Comparison of ENCODE assay signal across 10 mouse cellular contexts in the genomic region with DNA sequence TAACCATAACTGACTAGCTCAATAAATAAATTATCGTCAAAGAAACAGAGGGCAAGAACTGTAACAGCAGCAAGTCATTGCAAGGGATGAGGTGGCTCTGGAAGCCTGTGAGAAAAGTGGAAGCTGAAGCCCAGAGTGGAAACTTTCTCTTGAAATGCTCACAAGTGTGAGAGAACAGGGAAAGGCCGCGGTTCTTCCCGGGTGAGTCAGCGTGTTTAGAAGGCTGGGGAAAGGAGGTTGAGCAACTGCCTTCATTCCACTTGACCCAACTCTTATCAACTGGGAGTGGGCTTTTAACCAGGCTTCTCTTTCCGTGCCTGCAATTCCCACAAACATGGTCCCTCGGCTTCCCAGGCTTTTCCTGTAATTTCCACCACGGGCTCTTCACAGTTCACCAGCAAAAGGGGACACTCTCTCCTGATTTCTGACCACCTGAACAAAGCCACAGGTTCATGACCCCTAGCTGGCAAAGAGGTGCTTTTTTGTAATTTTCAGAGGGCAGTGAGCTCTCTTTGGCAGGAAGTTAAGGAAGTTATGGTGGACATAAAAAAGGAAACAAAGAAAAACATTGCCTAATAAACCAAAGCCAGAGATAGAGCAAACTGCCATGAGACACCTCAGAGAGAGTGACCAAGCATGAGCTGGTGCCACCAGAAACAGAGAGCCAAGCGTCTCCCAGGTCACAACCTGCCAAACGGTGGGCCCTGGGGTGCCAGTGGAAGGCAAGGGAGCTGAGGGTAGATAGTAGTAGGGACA. TPM values are rescaled to one million over a fixed set of nuclear protein-coding genes. Genes with fewer than 3 reads are reported as not detected.
DNase-seq lines count a peak whose midpoint lies in the region; ATAC-seq and TF ChIP-seq lines count a peak whose summit lies in the region.
"Had no signal": no experiment of that assay in that cellular context is flagged by ENCODE, and none has a peak within 500 bp of the region (broad histone marks: within the 10 kb centered on the region; RNA-seq: fewer than 3 reads in every experiment).

No protein-coding gene starts in this region.

- peak overlapping the region; percentile 39 to 50; a peak in 3 of 4 replicates for H3K27ac ChIP-seq in heart, embryonic 14.5 days (replicated peaks in 1 of 2; ENCODE audit: control insufficient read depth in 1 of 2, insufficient read depth in 1 of 2, low read depth in 2 of 2, low read length in 2 of 2)
- peak overlapping the region; percentile 74 for H3K27ac ChIP-seq in lung, embryonic 15.5 days

- ATAC-seq in Patski = peak; percentile 35
- ATAC-seq in heart, embryonic 14.5 days (ENCODE audit: insufficient number of reproducible peaks, insufficient read depth, low FRiP score, low read depth) = no peak
- ATAC-seq in lung, embryonic 15.5 days (ENCODE audit: borderline replicate concordance, extremely low read depth, low FRiP score, low TSS enrichment) = peak; percentile 27; the same call in 1 of the 2 replicates
- ATAC-seq in erythroid progenitor cell, adult 5-6 weeks (replicated peaks; ENCODE audit: low FRiP score, poor library complexity, severe bottlenecking) = no peak

- no peaks in the 10 kb centered on the region for H3K36me3 ChIP-seq in heart, embryonic 14.5 days (ENCODE audit: control insufficient read depth, insufficient read depth, low read length)
- H3K36me3 ChIP-seq in lung, embryonic 15.5 days = no peaks in the 10 kb centered on the region

- in situ Hi-C loops in Patski (cut with MboI; ENCODE audit: low pct_unique_long_range_greater_than_20kb) = no loop called here

- no peak overlapping the region for H3K9ac ChIP-seq in heart, embryonic 14.5 days (ENCODE audit: low read length)
- H3K9ac ChIP-seq in lung, embryonic 15.5 days = no peak overlapping the region

- no peak for TF ChIP-seq CTCF in Patski (IDR thresholded peaks at IDR 0.05)

- peaks cover 7% of the 10 kb centered on the region in 2 experiments; a peak in 2 of 4 replicates for H3K4me1 ChIP-seq in heart, embryonic 14.5 days (ENCODE audit: control insufficient read depth in 2 of 2, insufficient read depth in 2 of 2, low read length in 2 of 2)
- H3K4me1 ChIP-seq in lung, embryonic 15.5 days = peaks cover 14% of the 10 kb centered on the region

- CTCF ChIA-PET in Patski (lab: Charles Lee) = no interaction called here

- 37% methylated on average over 10 of the region's 10 CpGs for WGBS in heart, embryonic 14.5 days
- 53% methylated on average over 10 of the region's 10 CpGs for WGBS in lung, embryonic 15.5 days

- no peak overlapping the region for H3K4me3 ChIP-seq in heart, embryonic 14.5 days (ENCODE audit: control insufficient read depth in 1 of 2, insufficient read depth in 1 of 2, low read depth in 1 of 2, low read length in 2 of 2)
- no peak overlapping the region for H3K4me3 ChIP-seq in lung, embryonic 15.5 days
- H3K4me3 ChIP-seq: megakaryocyte, embryonic 14.5 days had no signal

- H3K9me3 ChIP-seq in heart, embryonic 14.5 days (ENCODE audit: control insufficient read depth, low read length) = no peaks in the 10 kb centered on the region
- H3K9me3 ChIP-seq in lung, embryonic 15.5 days = no peaks in the 10 kb centered on the region

- DNase-seq in 3T3-L1 (ENCODE audit: low read depth, low spot score) = peak; percentile 25
- DNase-seq in Patski (ENCODE audit: low read depth, low spot score) = peak; percentile 20
- DNase-seq in right cerebral cortex, postnatal 36 days (ENCODE audit: low spot score in 2 of 2) = no peak
- no peak for DNase-seq in thymus, postnatal 14 days
- no peak for DNase-seq in spleen, postnatal 4 days (ENCODE audit: low spot score in 2 of 2)
- DNase-seq: kidney, postnatal 14 days had no signal

- H3K4me2 ChIP-seq in heart, embryonic 14.5 days (ENCODE audit: low read length) = no peak overlapping the region
- H3K4me2 ChIP-seq in lung, embryonic 15.5 days = no peak overlapping the region

- H3K27me3 ChIP-seq in Patski = no peaks in the 10 kb centered on the region
- no peaks in the 10 kb centered on the region for H3K27me3 ChIP-seq in heart, embryonic 14.5 days (ENCODE audit: control insufficient read depth, insufficient read depth, low read length)
- H3K27me3 ChIP-seq in lung, embryonic 15.5 days = no peaks in the 10 kb centered on the region

- POLR2A ChIA-PET in Patski (lab: Charles Lee) = interaction anchor here (0.6 kb wide), 1 partner anchor 27 kb away, joined by 3 read pairs; no protein-coding TSS in a partner anchor

RNA-seq across cellular contexts. Expression of a gene that starts 17.6 kb away (rescaled TPM):
- polyA plus RNA-seq in Patski (2021) = 6.3 TPM
- polyA plus RNA-seq in heart, embryonic 14.5 days (2014; fragmentation: Nextera tagmentation; extraction: Ambion mirVana) = 4.6 and 4.9 TPM in 2 replicates
- 6.6 and 7.6 TPM in 2 replicates for polyA plus RNA-seq in lung, embryonic 15.5 days (2015; fragmentation: Nextera tagmentation; extraction: Ambion mirVana)
- 1.8 and 16.3 TPM in 2 replicates for total RNA-seq in erythroid progenitor cell, adult 5-6 weeks (2015; ENCODE audit: low replicate concordance)
- total RNA-seq in erythroid progenitor cell, adult 5-6 weeks (2017; ENCODE audit: low replicate concordance) = 0.98 and 2.3 TPM in 2 replicates

RNA-seq across cellular contexts. Expression of a gene that starts 37.9 kb away (rescaled TPM):
- polyA plus RNA-seq in Patski (2021) = 14.2 TPM
- polyA plus RNA-seq in heart, embryonic 14.5 days (2014; fragmentation: Nextera tagmentation; extraction: Ambion mirVana) = 6.6 and 6.8 TPM in 2 replicates
- polyA plus RNA-seq in lung, embryonic 15.5 days (2015; fragmentation: Nextera tagmentation; extraction: Ambion mirVana) = 7.0 and 7.4 TPM in 2 replicates
- 6.8 TPM in 1 of 2 replicates, not detected in the other for total RNA-seq in erythroid progenitor cell, adult 5-6 weeks (2015; ENCODE audit: low replicate concordance)
- 1.0 and 1.6 TPM in 2 replicates for total RNA-seq in erythroid progenitor cell, adult 5-6 weeks (2017; ENCODE audit: low replicate concordance)

Comparison
In these comparisons a context has a peak if more than half of its experiments do, and no peak if none do; other contexts are left out.
1. DNase-seq: peak in 3T3-L1 (single experiment) and Patski (single experiment); none in right cerebral cortex, postnatal 36 days (0 of 2), thymus, postnatal 14 days (single experiment) and spleen, postnatal 4 days (0 of 2).
2. ATAC-seq: peak in Patski (single experiment) and lung, embryonic 15.5 days (single experiment); none in heart, embryonic 14.5 days (single experiment) and erythroid progenitor cell, adult 5-6 weeks (single experiment).